Mouse (Mus musculus): ENCODE results near the gene Isca1. TPM values are rescaled to one million over a fixed set of nuclear protein-coding genes. Genes with fewer than 3 reads are reported as not detected.
"Not testable (repeated sequence)": the region's sequence is repeated elsewhere in the genome, so short reads cannot be mapped to it uniquely, and the experiment has no call there.

Isca1 gene
- polyA plus RNA-seq, 1 experiment from 2014 or later: 84.5 TPM

DNA sequence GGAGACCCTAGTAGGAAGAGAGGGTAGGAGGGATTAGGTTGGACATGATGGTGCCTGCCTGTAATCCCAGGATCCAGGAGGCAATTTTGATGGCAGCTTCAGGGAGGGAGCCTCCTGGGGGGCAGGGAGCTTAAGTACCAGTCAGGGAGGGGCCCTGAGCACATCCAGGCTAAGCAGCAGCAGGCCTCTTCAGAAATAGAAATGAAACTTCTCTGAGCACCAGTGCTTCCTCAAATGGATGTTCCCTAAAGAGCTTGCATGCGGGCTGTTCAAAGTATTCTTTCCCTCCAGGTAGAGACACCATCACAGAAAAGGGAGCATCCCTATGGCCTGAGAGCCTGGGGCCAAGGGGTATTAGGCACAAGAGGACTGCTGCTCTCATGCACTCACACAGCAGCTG, 28.7 kb upstream of the Isca1 start:
- Histone ChIP-seq H3K36me3 (ENCODE audit: control insufficient read depth, insufficient read depth) (peaks cover 95% of the 10 kb centered on the region), H3K9me3 (ENCODE audit: control insufficient read depth) (no peaks in the 10 kb centered on the region), H3K4me2 (replicated peaks; ENCODE audit: low read depth) (no peak overlapping the region), H3K4me3 (ENCODE audit: low read depth, low read length) (no peak overlapping the region), H3K4me1 (replicated peaks; ENCODE audit: control insufficient read depth, insufficient read depth, low read length) (no peaks in the 10 kb centered on the region), H3K27me3 (replicated peaks; ENCODE audit: control insufficient read depth, insufficient read depth, low read length) (no peaks in the 10 kb centered on the region), H3K9ac (ENCODE audit: low read depth, low read length) (no peak overlapping the region), H3K27ac (ENCODE audit: low read depth, low read length) (no peak overlapping the region)
- WGBS: 89% methylated on average over 1 of the region's 1 CpGs
- TF ChIP-seq CTCF (IDR thresholded peaks at IDR 0.05; ENCODE audit: low read depth): no peak
- no peak for ATAC-seq

DNA sequence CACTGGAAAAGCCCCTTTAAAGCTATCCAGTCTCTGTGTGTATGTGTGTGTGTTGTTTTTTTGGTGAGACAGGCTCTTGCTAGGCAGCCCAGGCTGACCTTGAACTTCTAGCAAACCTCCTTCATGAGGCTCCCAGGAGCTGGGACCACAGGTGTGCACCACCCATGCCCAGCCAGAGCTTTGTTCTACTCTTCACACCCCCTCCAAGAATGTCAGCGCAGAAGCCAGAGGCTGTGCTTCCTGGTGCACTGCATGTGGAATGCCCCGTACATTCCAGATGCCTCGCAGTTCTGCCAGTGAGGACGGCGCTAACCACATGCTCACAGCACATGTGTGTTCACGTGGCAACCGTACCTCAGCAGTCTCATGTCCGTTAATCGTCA, 26.8 kb upstream of the Isca1 start:
- no peak overlapping the region for H3K4me3 ChIP-seq (ENCODE audit: low read depth, low read length)
- H3K4me2 ChIP-seq (replicated peaks; ENCODE audit: low read depth): no peak overlapping the region
- no peak for ATAC-seq
- WGBS: 84% methylated on average over 9 of the region's 9 CpGs
- H3K27ac ChIP-seq (ENCODE audit: low read depth, low read length): peak overlapping the region; percentile 5; the same call in 1 of the 2 replicates
- H3K27me3 ChIP-seq (replicated peaks; ENCODE audit: control insufficient read depth, insufficient read depth, low read length): no peaks in the 10 kb centered on the region
- H3K9me3 ChIP-seq (ENCODE audit: control insufficient read depth): no peaks in the 10 kb centered on the region
- no peak for TF ChIP-seq CTCF (IDR thresholded peaks at IDR 0.05; ENCODE audit: low read depth)
- H3K36me3 ChIP-seq (ENCODE audit: control insufficient read depth, insufficient read depth): peaks cover 95% of the 10 kb centered on the region
- no peak overlapping the region for H3K9ac ChIP-seq (ENCODE audit: low read depth, low read length)
- H3K4me1 ChIP-seq (replicated peaks; ENCODE audit: control insufficient read depth, insufficient read depth, low read length): no peaks in the 10 kb centered on the region

DNA sequence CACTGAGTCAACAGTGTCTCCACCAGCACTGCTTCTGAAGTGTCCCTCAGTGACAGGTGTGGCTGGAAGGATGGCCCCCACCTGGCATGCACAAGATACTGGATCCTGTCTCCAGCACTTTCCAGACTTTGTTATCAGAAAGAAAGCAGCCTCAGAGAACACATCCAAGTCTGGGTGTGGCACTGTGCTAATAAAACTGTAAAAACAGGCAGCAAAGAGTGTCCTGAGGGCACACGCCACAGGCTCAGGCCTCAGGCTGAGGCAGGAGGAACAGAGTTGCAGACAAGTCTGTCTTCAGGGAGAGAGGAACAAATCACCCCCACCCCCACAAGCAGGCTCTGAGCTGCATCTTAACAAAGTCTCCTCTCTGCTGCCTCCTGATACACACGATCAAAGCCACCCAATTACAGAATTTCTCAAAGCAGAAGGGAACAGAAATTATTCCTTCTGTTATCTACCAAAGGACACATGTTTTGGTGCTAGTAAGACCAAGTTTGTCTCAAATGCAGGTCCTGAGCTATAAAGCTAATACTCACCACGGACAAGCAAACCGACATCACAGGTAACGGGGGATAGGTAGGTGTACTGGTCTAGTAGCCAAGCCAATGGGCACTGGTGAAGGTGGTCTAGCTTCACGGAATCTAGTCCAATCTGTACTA, 26.3 kb upstream of the Isca1 start:
- Histone ChIP-seq H3K4me3 (ENCODE audit: low read depth, low read length) (no peak overlapping the region), H3K27me3 (replicated peaks; ENCODE audit: control insufficient read depth, insufficient read depth, low read length) (no peaks in the 10 kb centered on the region), H3K9ac (ENCODE audit: low read depth, low read length) (no peak overlapping the region), H3K36me3 (ENCODE audit: control insufficient read depth, insufficient read depth) (peaks cover 95% of the 10 kb centered on the region), H3K9me3 (ENCODE audit: control insufficient read depth) (no peaks in the 10 kb centered on the region), H3K27ac (ENCODE audit: low read depth, low read length) (peak overlapping the region; percentile 5; the same call in 1 of the 2 replicates), H3K4me2 (replicated peaks; ENCODE audit: low read depth) (no peak overlapping the region), H3K4me1 (replicated peaks; ENCODE audit: control insufficient read depth, insufficient read depth, low read length) (no peaks in the 10 kb centered on the region)
- peak; percentile 80 for ATAC-seq
- TF ChIP-seq CTCF (IDR thresholded peaks at IDR 0.05; ENCODE audit: low read depth): no peak
- 77% methylated on average over 6 of the region's 6 CpGs for WGBS

DNA sequence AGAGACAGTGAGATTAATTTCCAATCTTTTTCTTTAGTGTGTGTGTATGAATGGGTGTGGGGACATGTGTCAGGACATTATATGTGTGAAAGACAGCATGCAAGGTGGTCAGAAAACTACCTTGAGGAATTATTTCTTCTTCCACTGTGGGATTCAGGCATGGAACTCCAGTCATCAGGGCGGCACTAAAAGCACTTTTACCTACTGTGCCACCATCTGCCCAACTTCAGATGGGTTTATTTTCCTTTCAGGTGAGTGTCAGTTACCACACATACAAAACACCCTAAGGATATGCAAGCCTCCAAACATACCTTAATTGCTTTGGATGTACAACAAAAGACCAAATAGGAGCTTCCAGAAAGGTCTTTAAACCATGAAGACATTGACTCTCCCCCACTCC, 25.2 kb upstream of the Isca1 start:
- H3K27me3 ChIP-seq (replicated peaks; ENCODE audit: control insufficient read depth, insufficient read depth, low read length): no peaks in the 10 kb centered on the region
- TF ChIP-seq CTCF (IDR thresholded peaks at IDR 0.05; ENCODE audit: low read depth): no peak
- ATAC-seq: no peak
- WGBS: 96% methylated on average over 1 of the region's 1 CpGs
- no peaks in the 10 kb centered on the region for H3K9me3 ChIP-seq (ENCODE audit: control insufficient read depth)
- H3K27ac ChIP-seq (ENCODE audit: low read depth, low read length): no peak overlapping the region
- no peak overlapping the region for H3K9ac ChIP-seq (ENCODE audit: low read depth, low read length)
- peaks cover 95% of the 10 kb centered on the region for H3K36me3 ChIP-seq (ENCODE audit: control insufficient read depth, insufficient read depth)
- no peak overlapping the region for H3K4me3 ChIP-seq (ENCODE audit: low read depth, low read length)
- no peak overlapping the region for H3K4me2 ChIP-seq (replicated peaks; ENCODE audit: low read depth)
- H3K4me1 ChIP-seq (replicated peaks; ENCODE audit: control insufficient read depth, insufficient read depth, low read length): no peaks in the 10 kb centered on the region

DNA sequence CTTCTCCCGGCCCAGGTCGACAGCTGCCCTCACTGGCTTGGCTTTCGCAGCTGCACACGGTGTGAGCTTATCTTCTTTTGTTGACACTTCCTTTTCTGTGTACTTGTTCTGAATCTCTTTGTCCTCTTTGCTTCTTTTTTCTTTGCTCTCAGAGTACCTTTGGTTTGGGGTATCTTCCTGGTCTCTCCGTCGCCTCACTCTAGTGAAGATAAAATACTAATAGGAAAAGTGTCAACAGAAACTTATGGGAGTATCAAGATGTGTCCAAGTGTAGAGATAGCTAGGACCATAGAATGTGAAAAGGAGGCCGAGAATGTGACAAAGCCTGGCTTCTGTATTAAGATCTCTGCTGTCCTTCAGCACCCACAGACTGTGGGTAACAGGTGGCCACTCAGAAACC, 12.5 kb upstream of the Isca1 start, which contains the start of gene Gm49354:
Gm49354 (minus strand) TSS at position 101 of the 400 bp plus-strand sequence.
- no peaks in the 10 kb centered on the region for H3K27me3 ChIP-seq (replicated peaks; ENCODE audit: control insufficient read depth, insufficient read depth, low read length)
- H3K4me3 ChIP-seq (ENCODE audit: low read depth, low read length): no peak within 1 kb of the TSS
- H3K9me3 ChIP-seq (ENCODE audit: control insufficient read depth): no peaks in the 10 kb centered on the region
- TF ChIP-seq CTCF (IDR thresholded peaks at IDR 0.05; ENCODE audit: low read depth): no peak
- H3K36me3 ChIP-seq (ENCODE audit: control insufficient read depth, insufficient read depth): peaks cover 84% of the 10 kb centered on the region
- no peak within 1 kb of the TSS for H3K4me2 ChIP-seq (replicated peaks; ENCODE audit: low read depth)
- H3K4me1 ChIP-seq (replicated peaks; ENCODE audit: control insufficient read depth, insufficient read depth, low read length): no peaks in the 10 kb centered on the region
- no peak within 1 kb of the TSS for H3K9ac ChIP-seq (ENCODE audit: low read depth, low read length)
- ATAC-seq: no peak
- 71% methylated on average over 7 of the region's 7 CpGs for WGBS
- no peak within 1 kb of the TSS for H3K27ac ChIP-seq (ENCODE audit: low read depth, low read length)

DNA sequence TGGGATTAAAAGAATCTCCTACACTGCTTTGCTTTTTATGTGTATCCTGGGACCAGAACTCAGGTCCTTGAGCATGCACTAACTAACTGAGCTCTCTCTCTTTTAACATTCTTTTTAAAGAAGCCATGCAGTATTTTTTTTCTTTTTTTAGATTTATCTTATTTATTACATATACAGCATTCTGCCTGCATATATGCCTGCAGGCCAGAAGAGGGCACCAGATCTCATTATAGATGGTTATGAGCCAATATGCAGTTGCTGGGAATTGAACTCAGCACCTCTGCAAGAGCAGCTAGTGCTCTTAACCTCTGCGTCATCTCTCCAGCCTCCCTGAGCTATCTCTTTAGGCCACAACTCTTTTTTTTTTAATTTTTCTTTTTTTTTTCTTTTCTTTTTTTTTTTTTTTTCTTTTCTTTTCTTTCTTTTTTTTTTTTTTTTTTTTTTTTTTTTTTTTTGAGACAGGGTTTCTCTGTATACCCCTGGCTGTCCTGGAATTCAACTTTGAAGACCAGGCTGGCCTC, 10.2 kb upstream of the Isca1 start:
- 100% methylated on average over 1 of the region's 1 CpGs for WGBS
- H3K4me2 ChIP-seq (replicated peaks; ENCODE audit: low read depth); H3K9ac ChIP-seq (ENCODE audit: low read depth, low read length); H3K27me3 ChIP-seq (replicated peaks; ENCODE audit: control insufficient read depth, insufficient read depth, low read length); ATAC-seq; H3K27ac ChIP-seq (ENCODE audit: low read depth, low read length); H3K4me1 ChIP-seq (replicated peaks; ENCODE audit: control insufficient read depth, insufficient read depth, low read length); H3K4me3 ChIP-seq (ENCODE audit: low read depth, low read length); H3K9me3 ChIP-seq (ENCODE audit: control insufficient read depth): not testable (repeated sequence)
- TF ChIP-seq CTCF (IDR thresholded peaks at IDR 0.05; ENCODE audit: low read depth): peak; percentile 49
- peaks cover 84% of the 10 kb centered on the region for H3K36me3 ChIP-seq (ENCODE audit: control insufficient read depth, insufficient read depth)

Measured in intestine, postnatal 0 days (tissue).